In the genomic region with DNA sequence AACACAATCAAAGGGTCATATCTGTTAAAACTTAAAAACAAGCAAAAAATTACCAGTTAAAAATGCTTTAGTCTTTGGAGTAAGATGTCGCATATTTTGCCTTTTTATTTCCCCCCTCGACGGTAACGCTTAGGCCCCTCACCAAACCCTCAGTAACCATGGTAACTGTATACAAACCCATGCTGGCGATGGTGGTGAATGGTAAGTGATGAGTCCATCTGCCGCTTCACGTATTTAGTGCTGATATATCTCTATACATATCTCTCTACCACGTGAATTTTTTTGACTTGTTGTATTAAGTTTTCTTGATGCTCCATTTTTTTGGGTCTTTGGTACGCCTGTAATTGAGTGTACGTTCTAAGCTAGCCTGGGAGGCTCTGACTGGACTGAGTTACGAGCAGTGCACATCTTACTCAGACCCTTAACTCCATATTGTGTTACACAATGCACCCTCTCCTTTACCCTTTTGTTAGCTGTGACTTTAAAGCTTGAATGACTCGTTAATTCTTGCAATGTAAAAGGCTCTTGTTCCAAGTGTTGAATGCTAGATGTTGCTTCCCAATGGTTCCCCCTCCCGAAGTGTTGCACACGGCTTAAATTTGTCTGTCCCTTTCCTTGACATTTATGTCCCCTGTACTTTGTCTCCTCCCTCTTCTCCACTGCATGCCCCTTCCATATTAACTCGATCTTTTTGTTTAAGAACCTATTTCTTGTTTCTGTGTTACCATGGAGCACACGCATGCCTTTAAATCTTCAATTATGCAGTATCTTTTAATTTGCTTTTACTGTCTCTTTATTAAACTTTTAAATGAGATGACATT, we compare ENCODE assay signal across 23 mouse cellular contexts.
DNase-seq lines count a peak whose midpoint lies in the region; ATAC-seq lines count a peak whose summit lies in the region.
"Had no signal": no experiment of that assay in that cellular context is flagged by ENCODE, and none has a peak within 500 bp of the region (broad histone marks: within the 10 kb centered on the region; RNA-seq: fewer than 3 reads in every experiment).

No protein-coding gene starts in this region.

- H3K27ac ChIP-seq in forebrain, embryonic 14.5 days (ENCODE audit: low read depth, low read length) = no peak overlapping the region
- no peak overlapping the region for H3K27ac ChIP-seq in forebrain, embryonic 12.5 days
- H3K27ac ChIP-seq in midbrain, embryonic 11.5 days (ENCODE audit: low read depth, low read length) = no peak overlapping the region
- H3K27ac ChIP-seq in midbrain, embryonic 14.5 days (replicated peaks; ENCODE audit: low read depth, low read length) = no peak overlapping the region
- H3K27ac ChIP-seq in neural tube, embryonic 13.5 days (replicated peaks) = no peak overlapping the region
- H3K27ac ChIP-seq: embryonic facial prominence, embryonic 13.5 days; forebrain, embryonic 15.5 days; heart, embryonic 10.5 days; hindbrain, postnatal 0 days had no signal

- H3K4me1 ChIP-seq in forebrain, embryonic 14.5 days (ENCODE audit: control insufficient read depth, insufficient read depth, low read length) = no peaks in the 10 kb centered on the region
- no peaks in the 10 kb centered on the region for H3K4me1 ChIP-seq in forebrain, embryonic 12.5 days
- H3K4me1 ChIP-seq in midbrain, embryonic 11.5 days (ENCODE audit: control insufficient read depth, insufficient read depth, low read length) = no peaks in the 10 kb centered on the region; the same call in 1 of the 2 replicates
- H3K4me1 ChIP-seq in midbrain, embryonic 14.5 days (ENCODE audit: control insufficient read depth, insufficient read depth, low read length) = no peaks in the 10 kb centered on the region
- peaks cover 9% of the 10 kb centered on the region for H3K4me1 ChIP-seq in neural tube, embryonic 13.5 days (replicated peaks)
- H3K4me1 ChIP-seq: embryonic facial prominence, embryonic 13.5 days; forebrain, embryonic 15.5 days; heart, embryonic 10.5 days had no signal

- H3K9me3 ChIP-seq in forebrain, embryonic 14.5 days (replicated peaks; ENCODE audit: control insufficient read depth, low read length) = no peaks in the 10 kb centered on the region
- H3K9me3 ChIP-seq in forebrain, embryonic 12.5 days = no peaks in the 10 kb centered on the region
- no peaks in the 10 kb centered on the region for H3K9me3 ChIP-seq in midbrain, embryonic 11.5 days (ENCODE audit: control insufficient read depth, low read length)
- H3K9me3 ChIP-seq in midbrain, embryonic 14.5 days (ENCODE audit: control insufficient read depth, low read length) = no peaks in the 10 kb centered on the region
- H3K9me3 ChIP-seq in neural tube, embryonic 13.5 days = no peaks in the 10 kb centered on the region
- H3K9me3 ChIP-seq: embryonic facial prominence, embryonic 13.5 days; forebrain, embryonic 15.5 days; G1E; heart, embryonic 10.5 days had no signal

- H3K36me3 ChIP-seq in forebrain, embryonic 14.5 days (ENCODE audit: control insufficient read depth, insufficient read depth, low read length) = no peaks in the 10 kb centered on the region
- H3K36me3 ChIP-seq in forebrain, embryonic 12.5 days (replicated peaks) = no peaks in the 10 kb centered on the region
- H3K36me3 ChIP-seq in midbrain, embryonic 11.5 days (ENCODE audit: control insufficient read depth, insufficient read depth, low read length) = no peaks in the 10 kb centered on the region
- H3K36me3 ChIP-seq in midbrain, embryonic 14.5 days (ENCODE audit: control insufficient read depth, insufficient read depth, low read length) = no peaks in the 10 kb centered on the region
- H3K36me3 ChIP-seq in neural tube, embryonic 13.5 days = 0 out of 2 replicates have a peak, but pooled peaks cover 3% of the 10 kb centered on the region
- H3K36me3 ChIP-seq: embryonic facial prominence, embryonic 13.5 days; forebrain, embryonic 15.5 days; G1E; heart, embryonic 10.5 days had no signal

- no peak overlapping the region for H3K9ac ChIP-seq in forebrain, embryonic 14.5 days (ENCODE audit: low read length)
- no peak overlapping the region for H3K9ac ChIP-seq in forebrain, embryonic 12.5 days
- no peak overlapping the region for H3K9ac ChIP-seq in midbrain, embryonic 11.5 days (ENCODE audit: low read length)
- no peak overlapping the region for H3K9ac ChIP-seq in midbrain, embryonic 14.5 days (replicated peaks; ENCODE audit: low read length)
- H3K9ac ChIP-seq in neural tube, embryonic 13.5 days = no peak overlapping the region
- H3K9ac ChIP-seq: embryonic facial prominence, embryonic 13.5 days; forebrain, embryonic 15.5 days had no signal

- DNase-seq in forebrain, embryonic 14.5 days (ENCODE audit: low spot score) = peak; percentile 11
- DNase-seq in midbrain, embryonic 11.5 days (ENCODE audit: low spot score, missing footprints) = peak; percentile 88
- no peak for DNase-seq in midbrain, embryonic 14.5 days
- DNase-seq in embryo, embryonic 10.5 days (ENCODE audit: low spot score) = peak; percentile 31
- no peak for DNase-seq in lung, postnatal 10 days
- no peak for DNase-seq in spleen, postnatal 4 days (ENCODE audit: low spot score in 2 of 2)
- DNase-seq: adrenal gland, adult 8-10 months; adrenal gland, postnatal 36 days; B cell, adult 2 months; cerebellum, adult 11 months; cerebellum, adult 8-10 months; cerebellum, postnatal 25 days; gastrocnemius, postnatal 10 days; heart, adult 18-20 months; heart, postnatal 10 days had no signal

- H3K27me3 ChIP-seq in forebrain, embryonic 14.5 days (replicated peaks; ENCODE audit: control insufficient read depth, insufficient read depth, low read length) = no peaks in the 10 kb centered on the region
- H3K27me3 ChIP-seq in forebrain, embryonic 12.5 days = no peaks in the 10 kb centered on the region
- no peaks in the 10 kb centered on the region for H3K27me3 ChIP-seq in midbrain, embryonic 11.5 days (ENCODE audit: control insufficient read depth, insufficient read depth, low read length)
- H3K27me3 ChIP-seq in midbrain, embryonic 14.5 days (ENCODE audit: control insufficient read depth, insufficient read depth, low read length) = no peaks in the 10 kb centered on the region
- H3K27me3 ChIP-seq in neural tube, embryonic 13.5 days = no peaks in the 10 kb centered on the region
- H3K27me3 ChIP-seq: embryonic facial prominence, embryonic 13.5 days; forebrain, embryonic 15.5 days had no signal

- no peak for ATAC-seq in forebrain, embryonic 14.5 days
- ATAC-seq in forebrain, embryonic 12.5 days (ENCODE audit: low FRiP score) = no peak
- ATAC-seq in midbrain, embryonic 11.5 days (ENCODE audit: low FRiP score) = peak; percentile 33; the same call in 1 of the 2 replicates
- no peak for ATAC-seq in midbrain, embryonic 14.5 days (ENCODE audit: low FRiP score, low TSS enrichment)
- peak; percentile 88 for ATAC-seq in neural tube, embryonic 13.5 days (ENCODE audit: low read depth)
- ATAC-seq: CD4-positive, CD25-positive, alpha-beta regulatory T cell, adult 4 months; forebrain, embryonic 15.5 days; hindbrain, postnatal 0 days had no signal

- H3K4me3 ChIP-seq in forebrain, embryonic 14.5 days (ENCODE audit: low read depth, low read length) = no peak overlapping the region
- no peak overlapping the region for H3K4me3 ChIP-seq in forebrain, embryonic 12.5 days (replicated peaks)
- H3K4me3 ChIP-seq in midbrain, embryonic 11.5 days (ENCODE audit: low read depth, low read length) = no peak overlapping the region
- no peak overlapping the region for H3K4me3 ChIP-seq in midbrain, embryonic 14.5 days (replicated peaks; ENCODE audit: low read depth, low read length)
- H3K4me3 ChIP-seq in neural tube, embryonic 13.5 days = no peak overlapping the region
- H3K4me3 ChIP-seq: embryonic facial prominence, embryonic 13.5 days; forebrain, embryonic 15.5 days; heart, embryonic 10.5 days had no signal

- 55% methylated on average over 16 of the region's 16 CpGs for WGBS in forebrain, embryonic 14.5 days
- WGBS in forebrain, embryonic 12.5 days = 55% methylated on average over 16 of the region's 16 CpGs
- 61% methylated on average over 16 of the region's 16 CpGs for WGBS in midbrain, embryonic 11.5 days
- 42% methylated on average over 16 of the region's 16 CpGs for WGBS in midbrain, embryonic 14.5 days
- WGBS in neural tube, embryonic 13.5 days = 29% methylated on average over 16 of the region's 16 CpGs

- H3K4me2 ChIP-seq in forebrain, embryonic 14.5 days (ENCODE audit: low read length) = no peak overlapping the region
- no peak overlapping the region for H3K4me2 ChIP-seq in forebrain, embryonic 12.5 days
- no peak overlapping the region for H3K4me2 ChIP-seq in midbrain, embryonic 11.5 days
- no peak overlapping the region for H3K4me2 ChIP-seq in midbrain, embryonic 14.5 days (ENCODE audit: low read length)
- H3K4me2 ChIP-seq in neural tube, embryonic 13.5 days = no peak overlapping the region
- H3K4me2 ChIP-seq: embryonic facial prominence, embryonic 13.5 days; forebrain, embryonic 15.5 days had no signal

Comparison
In these comparisons a context has a peak if more than half of its experiments do, and no peak if none do; other contexts are left out.
1. ATAC-seq: peak in midbrain, embryonic 11.5 days (single experiment) and neural tube, embryonic 13.5 days (single experiment); none in forebrain, embryonic 14.5 days (single experiment), forebrain, embryonic 12.5 days (single experiment) and midbrain, embryonic 14.5 days (single experiment).
2. DNase-seq: peak in forebrain, embryonic 14.5 days (single experiment), midbrain, embryonic 11.5 days (single experiment) and embryo, embryonic 10.5 days (single experiment); none in midbrain, embryonic 14.5 days (single experiment), lung, postnatal 10 days (single experiment) and spleen, postnatal 4 days (0 of 2).